In genomic region chr13:41238035-41238804, GRCm38 (mm10) we compare ENCODE assay signal across 18 mouse cellular contexts. TPM values are rescaled to one million over a fixed set of nuclear protein-coding genes. Genes with fewer than 3 reads are reported as not detected.
DNase-seq lines count a peak whose midpoint lies in the region; ATAC-seq and TF ChIP-seq lines count a peak whose summit lies in the region.
"Had no signal": no experiment of that assay in that cellular context is flagged by ENCODE, and none has a peak within 500 bp of the region (broad histone marks: within the 10 kb centered on the region; RNA-seq: fewer than 3 reads in every experiment).

No protein-coding gene starts in this region.

- no peak overlapping the region for H3K4me2 ChIP-seq in forebrain, embryonic 13.5 days
- no peak overlapping the region for H3K4me2 ChIP-seq in forebrain, embryonic 12.5 days
- no peak overlapping the region for H3K4me2 ChIP-seq in midbrain, embryonic 13.5 days (replicated peaks)
- H3K4me2 ChIP-seq in liver, embryonic 14.5 days (ENCODE audit: low read depth) = peak overlapping the region; percentile 42
- H3K4me2 ChIP-seq: limb, embryonic 15.5 days had no signal

- no peak for DNase-seq in midbrain, embryonic 10.5 days (ENCODE audit: low spot score)
- no peak for DNase-seq in liver, embryonic 14.5 days (ENCODE audit: low read depth in 3 of 3, low spot score in 3 of 3)
- DNase-seq in retina, embryonic 14.5 days (ENCODE audit: low spot score) = no peak
- no peak for DNase-seq in left cerebral cortex, adult 9 months (ENCODE audit: low spot score in 2 of 2)
- no peak for DNase-seq in natural killer cell, adult 2 months (ENCODE audit: low spot score in 2 of 2)
- DNase-seq: cerebellum, adult 11 months; kidney, adult 11 months; thymus, postnatal 36 days had no signal

- H3K27me3 ChIP-seq in forebrain, embryonic 13.5 days = peaks cover 3% of the 10 kb centered on the region; the same call in 1 of the 2 replicates
- peaks cover 13% of the 10 kb centered on the region; the same call in 1 of the 2 replicates for H3K27me3 ChIP-seq in forebrain, embryonic 12.5 days
- peaks cover 7% of the 10 kb centered on the region; the same call in 1 of the 2 replicates for H3K27me3 ChIP-seq in midbrain, embryonic 13.5 days
- no peaks in the 10 kb centered on the region; the same call in 1 of the 2 replicates for H3K27me3 ChIP-seq in midbrain, embryonic 10.5 days (ENCODE audit: low read depth, poor library complexity, severe bottlenecking)
- no peaks in the 10 kb centered on the region for H3K27me3 ChIP-seq in liver, embryonic 14.5 days (ENCODE audit: control insufficient read depth, insufficient read depth, low read length)

- no peak overlapping the region for H3K27ac ChIP-seq in forebrain, embryonic 13.5 days
- H3K27ac ChIP-seq in forebrain, embryonic 12.5 days = no peak overlapping the region
- H3K27ac ChIP-seq in midbrain, embryonic 13.5 days = no peak overlapping the region
- H3K27ac ChIP-seq in midbrain, embryonic 10.5 days (replicated peaks) = no peak overlapping the region
- no peak overlapping the region for H3K27ac ChIP-seq in liver, embryonic 14.5 days
- H3K27ac ChIP-seq: limb, embryonic 15.5 days had no signal

- TF ChIP-seq EP300 in liver, embryonic 14.5 days (IDR thresholded peaks at IDR 0.05; ENCODE audit: low read depth) = no peak

- no peak overlapping the region for H3K9ac ChIP-seq in forebrain, embryonic 13.5 days
- no peak overlapping the region for H3K9ac ChIP-seq in forebrain, embryonic 12.5 days
- H3K9ac ChIP-seq in midbrain, embryonic 13.5 days (replicated peaks) = no peak overlapping the region
- H3K9ac ChIP-seq in liver, embryonic 14.5 days (replicated peaks) = no peak overlapping the region
- H3K9ac ChIP-seq: limb, embryonic 15.5 days had no signal

- WGBS in forebrain, embryonic 13.5 days = 82% methylated on average over 10 of the region's 10 CpGs
- 77% methylated on average over 10 of the region's 10 CpGs for WGBS in forebrain, embryonic 12.5 days
- 75% methylated on average over 10 of the region's 10 CpGs for WGBS in midbrain, embryonic 13.5 days
- 78% methylated on average over 10 of the region's 10 CpGs for WGBS in midbrain, embryonic 10.5 days
- 57% methylated on average over 10 of the region's 10 CpGs for WGBS in liver, embryonic 14.5 days (ENCODE audit: insufficient replicate concordance)

- H3K36me3 ChIP-seq in forebrain, embryonic 13.5 days (ENCODE audit: poor library complexity, severe bottlenecking) = no peaks in the 10 kb centered on the region
- no peaks in the 10 kb centered on the region for H3K36me3 ChIP-seq in forebrain, embryonic 12.5 days (replicated peaks)
- no peaks in the 10 kb centered on the region for H3K36me3 ChIP-seq in midbrain, embryonic 13.5 days
- H3K36me3 ChIP-seq in midbrain, embryonic 10.5 days = no peaks in the 10 kb centered on the region
- H3K36me3 ChIP-seq in liver, embryonic 14.5 days (replicated peaks; ENCODE audit: control insufficient read depth, insufficient read depth, low read depth) = no peaks in the 10 kb centered on the region
- H3K36me3 ChIP-seq: limb, embryonic 15.5 days had no signal

- TF ChIP-seq CTCF in liver, embryonic 14.5 days (IDR thresholded peaks at IDR 0.05; ENCODE audit: low read depth) = no peak

- peak; percentile 65 for ATAC-seq in forebrain, embryonic 13.5 days
- ATAC-seq in forebrain, embryonic 12.5 days (ENCODE audit: low FRiP score) = no peak
- ATAC-seq in midbrain, embryonic 13.5 days = peak; percentile 53; the same call in 1 of the 2 replicates
- peak; percentile 40; the same call in 1 of the 2 replicates for ATAC-seq in liver, embryonic 14.5 days (ENCODE audit: insufficient read depth)

- no peaks in the 10 kb centered on the region for H3K4me1 ChIP-seq in forebrain, embryonic 13.5 days
- no peaks in the 10 kb centered on the region for H3K4me1 ChIP-seq in forebrain, embryonic 12.5 days
- no peaks in the 10 kb centered on the region for H3K4me1 ChIP-seq in midbrain, embryonic 13.5 days (replicated peaks)
- H3K4me1 ChIP-seq in midbrain, embryonic 10.5 days = no peaks in the 10 kb centered on the region
- H3K4me1 ChIP-seq in liver, embryonic 14.5 days (replicated peaks; ENCODE audit: control insufficient read depth in 2 of 2, insufficient read depth in 2 of 2, low read length in 1 of 2) = no peaks in the 10 kb centered on the region; a peak in 1 of 4 replicates
- H3K4me1 ChIP-seq: limb, embryonic 15.5 days had no signal

- no peak overlapping the region for H3K4me3 ChIP-seq in forebrain, embryonic 13.5 days
- H3K4me3 ChIP-seq in forebrain, embryonic 12.5 days (replicated peaks) = no peak overlapping the region
- no peak overlapping the region for H3K4me3 ChIP-seq in midbrain, embryonic 13.5 days (replicated peaks)
- no peak overlapping the region for H3K4me3 ChIP-seq in midbrain, embryonic 10.5 days
- no peak overlapping the region for H3K4me3 ChIP-seq in liver, embryonic 14.5 days (ENCODE audit: insufficient read depth in 1 of 2, low read depth in 2 of 2, low read length in 2 of 2)
- H3K4me3 ChIP-seq: limb, embryonic 15.5 days; myocyte had no signal

- no peaks in the 10 kb centered on the region; the same call in 1 of the 2 replicates for H3K9me3 ChIP-seq in forebrain, embryonic 13.5 days (replicated peaks)
- H3K9me3 ChIP-seq in forebrain, embryonic 12.5 days = no peaks in the 10 kb centered on the region
- no peaks in the 10 kb centered on the region for H3K9me3 ChIP-seq in midbrain, embryonic 13.5 days
- H3K9me3 ChIP-seq in midbrain, embryonic 10.5 days (replicated peaks) = no peaks in the 10 kb centered on the region
- H3K9me3 ChIP-seq in liver, embryonic 14.5 days (ENCODE audit: control insufficient read depth, low read length) = no peaks in the 10 kb centered on the region
- H3K9me3 ChIP-seq: limb, embryonic 15.5 days had no signal

RNA-seq across cellular contexts. Expression of gene Smim13, which starts 11.4 kb away (rescaled TPM):
- 14.6 and 15.6 TPM in 2 replicates for polyA plus RNA-seq in forebrain, embryonic 13.5 days (2015; fragmentation: Nextera tagmentation; extraction: Ambion mirVana)
- polyA plus RNA-seq in forebrain, embryonic 12.5 days (2016; fragmentation: Nextera tagmentation; extraction: Ambion mirVana) = 19.4 and 20.3 TPM in 2 replicates
- 15.5 and 16.2 TPM in 2 replicates for polyA plus RNA-seq in midbrain, embryonic 13.5 days (2015; fragmentation: Nextera tagmentation; extraction: Ambion mirVana)
- polyA plus RNA-seq in midbrain, embryonic 10.5 days (2016; fragmentation: Nextera tagmentation; extraction: Ambion mirVana) = 9.9 and 10.9 TPM in 2 replicates
- 2.2 and 3.1 TPM in 2 replicates for polyA plus RNA-seq in liver, embryonic 14.5 days (2012; rRNA removed)
- 3.8 and 4.3 TPM in 2 replicates for polyA plus RNA-seq in liver, embryonic 14.5 days (2014; fragmentation: Nextera tagmentation; extraction: Ambion mirVana)

RNA-seq across cellular contexts. Expression of gene Elovl2, which starts 18.0 kb away (rescaled TPM):
- 45.1 and 47.7 TPM in 2 replicates for polyA plus RNA-seq in forebrain, embryonic 13.5 days (2015; fragmentation: Nextera tagmentation; extraction: Ambion mirVana)
- polyA plus RNA-seq in forebrain, embryonic 12.5 days (2016; fragmentation: Nextera tagmentation; extraction: Ambion mirVana) = 51.6 and 61.4 TPM in 2 replicates
- polyA plus RNA-seq in midbrain, embryonic 13.5 days (2015; fragmentation: Nextera tagmentation; extraction: Ambion mirVana) = 42.7 and 43.6 TPM in 2 replicates
- 46.8 and 50.7 TPM in 2 replicates for polyA plus RNA-seq in midbrain, embryonic 10.5 days (2016; fragmentation: Nextera tagmentation; extraction: Ambion mirVana)
- polyA plus RNA-seq in liver, embryonic 14.5 days (2012; rRNA removed) = 14.4 and 17.4 TPM in 2 replicates
- 28.1 and 33.4 TPM in 2 replicates for polyA plus RNA-seq in liver, embryonic 14.5 days (2014; fragmentation: Nextera tagmentation; extraction: Ambion mirVana)
- polyA plus RNA-seq: myocyte had no signal

RNA-seq across cellular contexts. Expression of gene Gm17364, which starts 35.6 kb away (rescaled TPM):
- polyA plus RNA-seq in forebrain, embryonic 13.5 days (2015; fragmentation: Nextera tagmentation; extraction: Ambion mirVana) = not detected in 2 replicates
- polyA plus RNA-seq in forebrain, embryonic 12.5 days (2016; fragmentation: Nextera tagmentation; extraction: Ambion mirVana) = not detected in 2 replicates
- not detected in 2 replicates for polyA plus RNA-seq in midbrain, embryonic 13.5 days (2015; fragmentation: Nextera tagmentation; extraction: Ambion mirVana)
- not detected in 2 replicates for polyA plus RNA-seq in midbrain, embryonic 10.5 days (2016; fragmentation: Nextera tagmentation; extraction: Ambion mirVana)
- polyA plus RNA-seq in liver, embryonic 14.5 days (2012; rRNA removed) = not detected in 2 replicates
- not detected in 2 replicates for polyA plus RNA-seq in liver, embryonic 14.5 days (2014; fragmentation: Nextera tagmentation; extraction: Ambion mirVana)
- polyA plus RNA-seq: embryonic facial prominence, embryonic 14.5 days; gonadal fat pad, adult 2 months; heart, embryonic 16.5 days; large intestine, adult 2 months; limb, embryonic 15.5 days; myocyte; stomach, embryonic 16.5 days had no signal
